Mouse (Mus musculus): ENCODE measurements around the gene Krt80. TPM values are rescaled to one million over a fixed set of nuclear protein-coding genes. Genes with fewer than 3 reads are reported as not detected.

Krt80 gene
- polyA plus RNA-seq, 1 experiment from 2014 or later, result 33.5 TPM

DNA sequence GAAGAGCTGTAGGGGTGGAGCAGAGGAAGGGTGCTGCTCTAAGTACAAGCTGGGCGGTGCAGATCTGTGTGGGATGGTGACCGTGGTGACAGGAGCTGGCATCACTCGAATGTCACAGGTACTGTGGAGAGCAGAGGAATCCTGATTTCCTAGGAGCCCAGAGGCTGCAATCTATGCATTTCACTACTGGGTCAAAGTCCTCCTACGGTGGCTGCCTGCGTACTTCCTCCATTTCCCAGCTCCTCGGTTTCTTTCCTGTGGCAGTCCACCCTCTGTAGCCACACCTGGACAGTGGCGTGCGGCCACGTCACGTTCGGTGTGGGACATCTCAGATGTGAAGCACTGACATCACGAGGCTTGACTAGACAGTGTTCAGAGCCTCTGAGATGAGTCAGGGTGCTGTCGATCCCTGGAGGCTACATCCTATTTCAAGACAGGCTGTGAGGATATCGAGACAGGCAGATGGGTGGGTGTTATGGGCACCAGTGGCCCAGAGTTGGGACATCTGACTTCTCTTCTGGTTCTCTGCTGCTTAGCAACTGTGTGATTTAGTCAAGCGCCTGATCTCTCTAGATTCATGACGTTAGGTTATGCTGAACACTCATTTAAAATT, 3.4 kb upstream of the Krt80 start:
- Histone ChIP-seq H3K4me1 (peaks cover 55% of the 10 kb centered on the region), H3K4me3 (replicated peaks) (no peak overlapping the region), H3K27ac (replicated peaks) (no peak overlapping the region), H3K36me3 (no peaks in the 10 kb centered on the region), H3K9ac (no peak overlapping the region), H3K27me3 (no peaks in the 10 kb centered on the region), H3K9me3 (replicated peaks) (no peaks in the 10 kb centered on the region), H3K4me2 (replicated peaks) (no peak overlapping the region)
- 79% methylated on average over 16 of the region's 16 CpGs for WGBS
- ATAC-seq (ENCODE audit: insufficient number of reproducible peaks, low FRiP score, low TSS enrichment, low read depth), result no peak

GRCm38 (mm10) chr15:101372131-101372977, 2.4 kb upstream of the Krt80 start:
- no peak overlapping the region for H3K9ac ChIP-seq
- peak overlapping the region; percentile 48; the same call in 1 of the 2 replicates for H3K27ac ChIP-seq (replicated peaks)
- no peak overlapping the region for H3K4me2 ChIP-seq (replicated peaks)
- no peak for ATAC-seq (ENCODE audit: insufficient number of reproducible peaks, low FRiP score, low TSS enrichment, low read depth)
- 58% methylated on average over 7 of the region's 7 CpGs for WGBS
- no peaks in the 10 kb centered on the region for H3K27me3 ChIP-seq
- H3K4me1 ChIP-seq, result peaks cover 63% of the 10 kb centered on the region
- no peaks in the 10 kb centered on the region for H3K9me3 ChIP-seq (replicated peaks)
- no peaks in the 10 kb centered on the region for H3K36me3 ChIP-seq
- no peak overlapping the region for H3K4me3 ChIP-seq (replicated peaks)

DNA sequence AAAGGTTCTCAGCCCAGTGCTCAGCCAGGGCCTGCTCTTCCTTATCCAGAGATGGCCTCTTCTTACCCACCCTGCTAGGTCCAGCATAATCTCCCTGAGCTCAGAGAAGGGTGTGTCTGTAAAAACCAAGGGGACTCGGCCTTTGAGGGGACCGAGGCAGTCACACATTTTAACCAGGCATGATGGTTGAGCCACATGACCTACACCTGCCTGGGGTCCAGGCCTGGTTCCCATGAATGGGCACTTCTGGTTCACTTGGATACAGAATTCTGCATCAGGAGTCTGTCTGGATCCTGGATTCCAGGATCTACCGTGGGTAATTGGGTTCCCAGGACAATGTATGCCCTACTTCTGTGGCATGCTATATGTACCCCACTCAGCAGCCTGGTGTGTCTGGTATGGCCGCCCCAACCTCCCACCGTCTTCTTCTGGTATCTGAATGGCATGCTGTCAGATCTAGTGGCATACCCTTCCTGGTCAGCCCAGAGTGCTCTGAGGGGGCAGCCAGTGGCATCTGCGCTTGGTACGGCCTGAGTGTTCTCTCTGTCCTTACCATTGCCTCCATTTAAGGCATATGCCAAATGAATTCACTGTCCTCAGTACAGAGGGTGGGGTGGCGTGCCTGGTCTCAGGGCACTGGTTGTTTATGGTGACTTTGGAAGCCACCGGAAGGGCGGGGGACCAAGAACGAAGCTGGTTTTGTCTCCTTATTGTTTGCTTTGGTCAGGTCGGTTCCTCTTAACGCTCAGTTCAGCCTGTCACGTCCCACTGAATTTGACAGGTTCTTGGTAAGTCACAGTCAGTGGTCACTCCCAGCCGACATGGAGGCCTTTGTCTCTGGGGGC, 1.4 kb upstream of the Krt80 start:
- Histone ChIP-seq H3K27me3 (no peaks in the 10 kb centered on the region), H3K27ac (replicated peaks) (0 out of 2 replicates have a peak overlapping the region, but pooled peaks have one; percentile 86), H3K4me3 (replicated peaks) (no peak overlapping the region), H3K4me1 (peaks cover 72% of the 10 kb centered on the region), H3K36me3 (no peaks in the 10 kb centered on the region), H3K9ac (no peak overlapping the region), H3K4me2 (replicated peaks) (no peak overlapping the region), H3K9me3 (replicated peaks) (no peaks in the 10 kb centered on the region)
- no peak for ATAC-seq (ENCODE audit: insufficient number of reproducible peaks, low FRiP score, low TSS enrichment, low read depth)
- WGBS, result 80% methylated on average over 15 of the region's 15 CpGs

- H3K9ac ChIP-seq, result no peak overlapping the region
- H3K4me1 ChIP-seq, result peaks cover 73% of the 10 kb centered on the region
- no peaks in the 10 kb centered on the region for H3K27me3 ChIP-seq
- no peak for ATAC-seq (ENCODE audit: insufficient number of reproducible peaks, low FRiP score, low TSS enrichment, low read depth)
- H3K9me3 ChIP-seq (replicated peaks), result no peaks in the 10 kb centered on the region
- no peaks in the 10 kb centered on the region for H3K36me3 ChIP-seq
- peak overlapping the region; percentile 34 for H3K4me2 ChIP-seq (replicated peaks)
- H3K27ac ChIP-seq (replicated peaks), result peak overlapping the region; percentile 86
- H3K4me3 ChIP-seq (replicated peaks), result peak overlapping the region; percentile 24
- 31% methylated on average over 12 of the region's 12 CpGs for WGBS
Measured at GRCm38 (mm10) chr15:101369382-101370100, 421 bp downstream of the Krt80 start.

GRCm38 (mm10) chr15:101368502-101369381, 1.2 kb downstream of the Krt80 start:
- H3K4me3 ChIP-seq (replicated peaks), result peak overlapping the region; percentile 24
- 60% methylated on average over 11 of the region's 11 CpGs for WGBS
- H3K36me3 ChIP-seq, result no peaks in the 10 kb centered on the region
- H3K4me1 ChIP-seq, result peaks cover 80% of the 10 kb centered on the region
- H3K4me2 ChIP-seq (replicated peaks), result 0 out of 2 replicates have a peak overlapping the region, but pooled peaks have one; percentile 34
- H3K27me3 ChIP-seq, result no peaks in the 10 kb centered on the region
- H3K9ac ChIP-seq, result no peak overlapping the region
- H3K9me3 ChIP-seq (replicated peaks), result no peaks in the 10 kb centered on the region
- peak overlapping the region; percentile 86; the same call in 1 of the 2 replicates for H3K27ac ChIP-seq (replicated peaks)
- no peak for ATAC-seq (ENCODE audit: insufficient number of reproducible peaks, low FRiP score, low TSS enrichment, low read depth)

DNA sequence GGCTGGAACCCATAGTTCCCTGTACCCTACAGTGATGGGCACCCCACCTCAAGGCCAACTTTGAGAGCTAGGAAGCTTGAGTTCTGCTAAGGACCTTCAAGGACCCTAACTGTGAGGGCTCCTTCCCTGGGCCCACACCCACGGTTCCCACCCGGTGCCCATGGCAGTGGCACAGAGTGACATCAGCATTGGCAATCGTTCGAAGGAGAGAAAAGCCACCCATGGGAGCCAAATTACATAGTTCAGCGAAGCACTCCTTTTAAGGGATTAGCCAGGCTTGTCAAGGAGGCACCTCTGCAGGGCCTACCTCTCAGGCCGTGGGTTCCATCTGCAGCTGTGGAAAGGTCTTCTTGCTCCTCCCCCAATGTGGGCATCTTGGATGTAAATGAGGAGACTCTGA, 1.9 kb downstream of the Krt80 start:
- Histone ChIP-seq H3K4me3 (replicated peaks) (no peak overlapping the region), H3K9me3 (replicated peaks) (no peaks in the 10 kb centered on the region), H3K27me3 (no peaks in the 10 kb centered on the region), H3K4me2 (replicated peaks) (no peak overlapping the region), H3K36me3 (no peaks in the 10 kb centered on the region), H3K27ac (replicated peaks) (no peak overlapping the region), H3K4me1 (peaks cover 78% of the 10 kb centered on the region), H3K9ac (no peak overlapping the region)
- WGBS, result 56% methylated on average over 6 of the region's 6 CpGs
- no peak for ATAC-seq (ENCODE audit: insufficient number of reproducible peaks, low FRiP score, low TSS enrichment, low read depth)

GRCm38 (mm10) chr15:101367497-101367896, 2.5 kb downstream of the Krt80 start:
- H3K27ac ChIP-seq (replicated peaks), result no peak overlapping the region
- no peaks in the 10 kb centered on the region for H3K9me3 ChIP-seq (replicated peaks)
- H3K4me1 ChIP-seq, result peaks cover 73% of the 10 kb centered on the region
- WGBS, result 59% methylated on average over 8 of the region's 8 CpGs
- no peaks in the 10 kb centered on the region for H3K36me3 ChIP-seq
- no peak overlapping the region for H3K4me2 ChIP-seq (replicated peaks)
- H3K27me3 ChIP-seq, result no peaks in the 10 kb centered on the region
- H3K9ac ChIP-seq, result no peak overlapping the region
- H3K4me3 ChIP-seq (replicated peaks), result no peak overlapping the region
- no peak for ATAC-seq (ENCODE audit: insufficient number of reproducible peaks, low FRiP score, low TSS enrichment, low read depth)

DNA sequence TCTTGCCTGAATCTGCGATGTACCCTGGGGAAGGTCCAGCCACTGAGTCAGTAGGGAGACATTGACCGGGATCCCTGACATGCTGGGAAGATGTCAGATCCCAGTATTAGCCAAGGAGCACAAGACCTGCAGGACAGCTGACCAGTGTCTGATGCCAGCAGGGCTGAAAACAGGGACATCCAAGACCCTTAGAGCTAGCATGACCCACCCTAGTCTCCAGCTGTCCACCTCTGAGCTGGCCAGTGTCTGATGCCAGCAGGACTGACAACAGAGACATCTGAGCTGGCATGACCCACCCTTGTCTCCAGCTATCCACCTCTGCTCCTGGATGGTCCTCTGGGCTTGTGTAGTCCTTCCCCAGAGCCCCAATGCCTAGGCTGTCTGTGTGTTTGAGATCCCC, 3.0 kb downstream of the Krt80 start:
- H3K9ac ChIP-seq, result no peak overlapping the region
- H3K4me2 ChIP-seq (replicated peaks), result no peak overlapping the region
- no peaks in the 10 kb centered on the region for H3K9me3 ChIP-seq (replicated peaks)
- no peak overlapping the region for H3K4me3 ChIP-seq (replicated peaks)
- ATAC-seq (ENCODE audit: insufficient number of reproducible peaks, low FRiP score, low TSS enrichment, low read depth), result no peak
- H3K4me1 ChIP-seq, result peaks cover 71% of the 10 kb centered on the region
- H3K27ac ChIP-seq (replicated peaks), result no peak overlapping the region
- 57% methylated on average over 2 of the region's 2 CpGs for WGBS
- no peaks in the 10 kb centered on the region for H3K36me3 ChIP-seq
- no peaks in the 10 kb centered on the region for H3K27me3 ChIP-seq

DNA sequence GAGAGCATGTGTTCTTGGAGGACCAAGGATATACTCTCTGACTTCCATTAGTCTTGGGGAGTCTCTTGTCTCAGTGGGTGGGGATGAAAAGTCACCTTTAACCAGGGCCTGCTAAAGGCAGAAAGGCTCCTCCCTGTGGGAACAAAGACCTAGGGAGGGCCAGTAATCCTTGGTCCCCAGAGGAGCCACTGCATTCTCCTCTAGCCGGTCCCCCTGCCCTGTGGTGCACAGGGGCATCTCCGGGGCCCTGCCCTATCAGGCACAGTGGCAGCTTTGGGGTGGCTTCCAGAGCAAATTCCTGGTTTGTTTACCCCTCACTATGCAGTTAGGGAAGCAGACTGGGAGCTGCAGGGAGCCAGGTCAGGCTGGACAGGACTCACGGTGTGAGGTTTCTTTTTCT, 3.5 kb downstream of the Krt80 start:
- no peak overlapping the region for H3K4me3 ChIP-seq (replicated peaks)
- H3K36me3 ChIP-seq, result no peaks in the 10 kb centered on the region
- no peaks in the 10 kb centered on the region for H3K27me3 ChIP-seq
- H3K27ac ChIP-seq (replicated peaks), result no peak overlapping the region
- no peak for ATAC-seq (ENCODE audit: insufficient number of reproducible peaks, low FRiP score, low TSS enrichment, low read depth)
- H3K9ac ChIP-seq, result no peak overlapping the region
- H3K4me2 ChIP-seq (replicated peaks), result no peak overlapping the region
- 47% methylated on average over 3 of the region's 3 CpGs for WGBS
- H3K9me3 ChIP-seq (replicated peaks), result no peaks in the 10 kb centered on the region
- H3K4me1 ChIP-seq, result peaks cover 71% of the 10 kb centered on the region

DNA sequence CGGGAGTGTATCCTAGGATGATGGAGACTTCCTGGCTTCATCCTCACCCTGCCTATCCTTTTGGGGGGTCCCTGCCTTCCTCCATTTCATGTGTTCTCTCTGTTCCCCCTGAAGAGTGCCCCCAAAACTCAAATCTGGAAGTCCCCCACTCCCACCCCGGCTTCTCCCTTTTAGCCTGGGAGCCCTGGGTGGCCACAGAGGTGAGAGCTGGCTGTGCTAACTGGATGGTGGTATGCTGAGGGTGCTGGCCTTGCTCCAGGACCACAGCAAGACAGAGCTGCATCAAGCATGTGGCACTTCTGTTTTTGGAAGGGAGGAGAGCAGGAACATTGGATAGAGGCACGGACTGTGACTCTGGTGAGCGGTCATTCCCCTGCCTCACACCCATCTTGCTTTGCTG, 4.2 kb downstream of the Krt80 start:
- Histone ChIP-seq H3K4me2 (replicated peaks) (no peak overlapping the region), H3K27me3 (no peaks in the 10 kb centered on the region), H3K4me3 (replicated peaks) (no peak overlapping the region), H3K9me3 (replicated peaks) (no peaks in the 10 kb centered on the region), H3K9ac (no peak overlapping the region), H3K27ac (replicated peaks) (0 out of 2 replicates have a peak overlapping the region, but pooled peaks have one; percentile 18), H3K36me3 (no peaks in the 10 kb centered on the region), H3K4me1 (peaks cover 67% of the 10 kb centered on the region)
- WGBS, result 61% methylated on average over 4 of the region's 4 CpGs
- ATAC-seq (ENCODE audit: insufficient number of reproducible peaks, low FRiP score, low TSS enrichment, low read depth), result no peak

All from embryonic facial prominence, embryonic 15.5 days (tissue).